ENCODE assay signal across 8 mouse cellular contexts in the genomic region with DNA sequence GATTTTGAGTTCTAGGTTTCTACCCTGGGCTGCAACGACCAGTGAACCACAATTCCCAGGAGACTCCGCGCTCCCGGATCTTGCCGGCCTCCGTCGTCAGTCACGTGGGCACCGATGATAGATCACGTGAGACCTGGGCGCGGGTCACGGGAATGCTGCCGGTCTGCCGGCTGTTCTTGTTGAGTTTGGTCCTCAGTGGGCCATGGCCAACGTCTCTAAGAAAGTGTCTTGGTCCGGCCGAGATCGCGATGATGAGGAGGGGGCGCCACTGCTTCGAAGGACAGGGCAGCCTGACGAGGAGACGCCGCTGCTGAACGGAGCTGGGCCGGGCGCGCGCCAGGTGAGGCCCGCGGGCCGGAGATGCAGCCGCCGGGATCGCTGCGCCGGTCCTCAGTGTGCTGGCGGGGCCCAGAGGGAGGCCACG. TPM values are rescaled to one million over a fixed set of nuclear protein-coding genes. Genes with fewer than 3 reads are reported as not detected.
DNase-seq lines count a peak whose midpoint lies in the region; ATAC-seq and TF ChIP-seq lines count a peak whose summit lies in the region.

A gene (plus strand): TSS at position 117 of the 424 bp plus-strand sequence.

- H3K9ac ChIP-seq in heart, embryonic 11.5 days (ENCODE audit: low read depth, low read length): peak within 1 kb of the TSS; percentile 83
- peak within 1 kb of the TSS; percentile 80 for H3K9ac ChIP-seq in kidney, embryonic 16.5 days (replicated peaks; ENCODE audit: low read length)
- peak within 1 kb of the TSS; percentile 82 for H3K9ac ChIP-seq in liver, adult 2 months (ENCODE audit: low read depth, low read length)

- H3K27me3 ChIP-seq in heart, embryonic 11.5 days (ENCODE audit: control insufficient read depth, insufficient read depth, low read length): no peaks in the 10 kb centered on the region
- no peaks in the 10 kb centered on the region for H3K27me3 ChIP-seq in kidney, embryonic 16.5 days (ENCODE audit: insufficient read depth, low read length)
- H3K27me3 ChIP-seq in liver, adult 2 months (ENCODE audit: control insufficient read depth, insufficient read depth, low read length): no peaks in the 10 kb centered on the region
- H3K27me3 ChIP-seq in myocyte (ENCODE audit: control insufficient read depth, insufficient read depth, insufficient read length): no peaks in the 10 kb centered on the region
- no peaks in the 10 kb centered on the region; the same call in 1 of the 2 replicates for H3K27me3 ChIP-seq in splenic B cell, adult 2 months (ENCODE audit: control insufficient read depth, insufficient read depth, low read length, poor library complexity, severe bottlenecking)

- under 1% methylated on average over 40 of the region's 40 CpGs for WGBS in heart, embryonic 11.5 days (ENCODE audit: insufficient replicate concordance)
- under 1% methylated on average over 40 of the region's 40 CpGs for WGBS in kidney, embryonic 16.5 days
- under 1% methylated on average over 40 of the region's 40 CpGs for WGBS in liver, adult 2 months

- no peaks in the 10 kb centered on the region for H3K36me3 ChIP-seq in heart, embryonic 11.5 days (ENCODE audit: control insufficient read depth, insufficient read depth, low read length)
- no peaks in the 10 kb centered on the region for H3K36me3 ChIP-seq in kidney, embryonic 16.5 days (ENCODE audit: insufficient read depth, low read length)
- no peaks in the 10 kb centered on the region for H3K36me3 ChIP-seq in liver, adult 2 months (ENCODE audit: control insufficient read depth, insufficient read depth, low read length)
- H3K36me3 ChIP-seq in myocyte (ENCODE audit: control insufficient read depth, insufficient read depth): no peaks in the 10 kb centered on the region
- H3K36me3 ChIP-seq in splenic B cell, adult 2 months (ENCODE audit: control insufficient read depth, insufficient read depth, low read length, poor library complexity, severe bottlenecking): no peaks in the 10 kb centered on the region

- H3K4me3 ChIP-seq in heart, embryonic 11.5 days (ENCODE audit: low read depth, low read length): peak within 1 kb of the TSS; percentile 85
- peak within 1 kb of the TSS; percentile 99 for H3K4me3 ChIP-seq in kidney, embryonic 16.5 days (ENCODE audit: low read length)
- peak within 1 kb of the TSS; percentile 69 for H3K4me3 ChIP-seq in liver, adult 2 months (ENCODE audit: insufficient read depth, low read depth, low read length)
- peak within 1 kb of the TSS; percentile 46 for H3K4me3 ChIP-seq in myocyte

- DNase-seq in B cell, adult 2 months: peak; percentile 91 to 92
- peak; percentile 97 for DNase-seq in brain, adult 2 months (ENCODE audit: low read depth, low spot score)
- DNase-seq in liver, adult 2 months (ENCODE audit: extremely low read depth, low read depth, low spot score): peak; percentile 81
- peak; percentile 92 for DNase-seq in splenic B cell, adult 2 months (ENCODE audit: low read depth, low spot score)

- peaks cover 8% of the 10 kb centered on the region for H3K4me1 ChIP-seq in heart, embryonic 11.5 days (ENCODE audit: control insufficient read depth, insufficient read depth, low read length)
- H3K4me1 ChIP-seq in kidney, embryonic 16.5 days (ENCODE audit: insufficient read depth, low read length): peaks cover 10% of the 10 kb centered on the region
- peaks cover 7% of the 10 kb centered on the region for H3K4me1 ChIP-seq in liver, adult 2 months (ENCODE audit: control insufficient read depth, insufficient read depth, low read length)

- TF ChIP-seq POLR2A in liver, adult 2 months (IDR thresholded peaks at IDR 0.05; ENCODE audit: extremely low read depth, insufficient read depth, low read length): no peak
- TF ChIP-seq POLR2A in myocyte (IDR thresholded peaks at IDR 0.05; ENCODE audit: insufficient read length, low read depth): peak; percentile 63

- H3ac ChIP-seq in myocyte (ENCODE audit: control insufficient read depth, insufficient read length): peak within 1 kb of the TSS; percentile 54

- no peaks in the 10 kb centered on the region for H3K9me3 ChIP-seq in heart, embryonic 11.5 days (replicated peaks; ENCODE audit: control insufficient read depth, low read length)
- no peaks in the 10 kb centered on the region for H3K9me3 ChIP-seq in kidney, embryonic 16.5 days (ENCODE audit: low read length)

- H3K4me2 ChIP-seq in heart, embryonic 11.5 days: peak within 1 kb of the TSS; percentile 77
- peak within 1 kb of the TSS; percentile 79 for H3K4me2 ChIP-seq in kidney, embryonic 16.5 days (replicated peaks; ENCODE audit: low read depth, low read length)
- H3K4me2 ChIP-seq in myocyte (ENCODE audit: low read depth): peak within 1 kb of the TSS; percentile 90

- peak within 1 kb of the TSS; percentile 46; the same call in 1 of the 2 replicates for H3K27ac ChIP-seq in heart, embryonic 11.5 days (ENCODE audit: low read depth, low read length)
- no peak within 1 kb of the TSS for H3K27ac ChIP-seq in kidney, embryonic 16.5 days (ENCODE audit: low read length)
- peak within 1 kb of the TSS; percentile 57 for H3K27ac ChIP-seq in liver, adult 2 months (replicated peaks; ENCODE audit: insufficient read depth, low read depth, low read length)

- ATAC-seq in erythroblast, adult 5-6 weeks (replicated peaks; ENCODE audit: low FRiP score, poor library complexity, severe bottlenecking): peak; percentile 98
- ATAC-seq in heart, embryonic 11.5 days (replicated peaks; ENCODE audit: insufficient number of reproducible peaks, low FRiP score, low TSS enrichment): peak; percentile 93
- ATAC-seq in kidney, embryonic 16.5 days (ENCODE audit: low FRiP score, low TSS enrichment): peak; percentile 95

- no peak for TF ChIP-seq CTCF in liver, adult 2 months (IDR thresholded peaks at IDR 0.05; ENCODE audit: low read depth, low read length)

- peaks cover 18% of the 10 kb centered on the region; the same call in 1 of the 2 replicates for H3K79me2 ChIP-seq in liver, adult 2 months (ENCODE audit: control insufficient read depth, insufficient read depth, low read length)
- H3K79me2 ChIP-seq in myocyte (ENCODE audit: control insufficient read depth, insufficient read depth): peaks cover 31% of the 10 kb centered on the region

TF ChIP-seq in myocyte, 11 proteins besides CTCF, POLR2A, EP300 and RAD21:
- TF ChIP-seq SRF (IDR thresholded peaks at IDR 0.05; ENCODE audit: control insufficient read depth, insufficient read length, low read depth) (no peak), TCF12 (IDR thresholded peaks at IDR 0.05; ENCODE audit: insufficient read depth, poor library complexity, severe bottlenecking) (no peak), USF1 (IDR thresholded peaks at IDR 0.05; ENCODE audit: low read depth) (peak; percentile 100), E2F4 (IDR thresholded peaks at IDR 0.05; ENCODE audit: insufficient read depth) (peak; percentile 80), POLR2AphosphoS2 (IDR thresholded peaks at IDR 0.05; ENCODE audit: insufficient read length, low read depth) (peak; percentile 78), CEBPB (IDR thresholded peaks at IDR 0.05; ENCODE audit: insufficient read depth, poor library complexity, severe bottlenecking) (no peak), REST (IDR thresholded peaks at IDR 0.05; ENCODE audit: insufficient read depth, insufficient read length) (no peak), MYOG (IDR thresholded peaks at IDR 0.05; ENCODE audit: control insufficient read depth in 1 of 3, insufficient read depth in 1 of 3, insufficient read length in 2 of 3, low read depth in 2 of 3) (peak in 1 of 3 experiments; percentile 39), MYOD1 (IDR thresholded peaks at IDR 0.05; ENCODE audit: control insufficient read depth in 1 of 3, insufficient read length in 2 of 3, low read depth in 2 of 3) (no peak), MAX (IDR thresholded peaks at IDR 0.05; ENCODE audit: low read depth) (no peak), TCF3 (IDR thresholded peaks at IDR 0.05; ENCODE audit: insufficient read length, low read depth) (no peak)

RNA-seq across cellular contexts. Expression of the gene that starts here (rescaled TPM):
- 3.7 and 8.6 TPM in 2 replicates for total RNA-seq in erythroblast, adult 5-6 weeks (2015; ENCODE audit: low replicate concordance)
- total RNA-seq in erythroblast, adult 5-6 weeks (2017; ENCODE audit: low replicate concordance): 6.0 and 9.1 TPM in 2 replicates
- polyA plus RNA-seq in heart, embryonic 11.5 days (2014; fragmentation: Nextera tagmentation; extraction: Ambion mirVana): 18.9 and 20.4 TPM in 2 replicates
- 23.2 and 26.8 TPM in 2 replicates for polyA plus RNA-seq in kidney, embryonic 16.5 days (2015; fragmentation: Nextera tagmentation; extraction: Ambion mirVana)
- 16.7 and 17.9 TPM in 2 replicates for total RNA-seq in liver, adult 2 months (2014; rRNA removed)
- 25.2 and 30.5 TPM in 2 replicates for polyA plus RNA-seq in liver, adult 2 months (2012; rRNA removed)
- polyA plus RNA-seq in myocyte (2012; fragmentation: generic; extraction: Trizol): 22.9 TPM

Comparison
In these comparisons a context has a peak if more than half of its experiments do, and no peak if none do; other contexts are left out.
1. H3K4me3 ChIP-seq: peak in every context shown above with its lines; median percentile 99 in kidney, embryonic 16.5 days; 85 in heart, embryonic 11.5 days; 69 in liver, adult 2 months; 46 in myocyte.